Comparison of ENCODE assay signal across 10 mouse cellular contexts in genomic region chr13:117604073-117604472, GRCm38 (mm10). TPM values are rescaled to one million over a fixed set of nuclear protein-coding genes. Genes with fewer than 3 reads are reported as not detected.
DNase-seq lines count a peak whose midpoint lies in the region; ATAC-seq lines count a peak whose summit lies in the region.
"Had no signal": no experiment of that assay in that cellular context is flagged by ENCODE, and none has a peak within 500 bp of the region (broad histone marks: within the 10 kb centered on the region; RNA-seq: fewer than 3 reads in every experiment).

No protein-coding gene starts in this region.

- DNase-seq in cerebellum, adult 8-10 months, result peak; percentile 12
- no peak for DNase-seq in cerebellum, postnatal 4 days (ENCODE audit: low spot score in 2 of 2)
- DNase-seq in thymus, postnatal 0 days (ENCODE audit: low spot score), result peak; percentile 46
- no peak for DNase-seq in thymus, postnatal 36 days
- DNase-seq in hindbrain, embryonic 10.5 days (ENCODE audit: low spot score), result peak; percentile 13
- no peak for DNase-seq in c-Kit-positive CD71-positive TER-119-positive erythroid progenitor cells, embryonic 14.5 days (ENCODE audit: low spot score)
- no peak for DNase-seq in right cerebral cortex, postnatal 25 days

- whole genome bisulfite sequencing in hindbrain, embryonic 10.5 days, result 38% methylated on average over 7 of the region's 7 CpGs

- H3K36me3 ChIP-seq in hindbrain, embryonic 10.5 days, result no peaks in the 10 kb centered on the region

- peak; percentile 75 for ATAC-seq in megakaryocyte-erythroid progenitor cell, adult 5-6 weeks (replicated peaks; ENCODE audit: low FRiP score, low TSS enrichment, poor library complexity, severe bottlenecking)

- no peak overlapping the region for H3K27ac ChIP-seq in hindbrain, embryonic 10.5 days

- H3K9me3 ChIP-seq in hindbrain, embryonic 10.5 days, result no peaks in the 10 kb centered on the region

- H3K4me1 ChIP-seq in hindbrain, embryonic 10.5 days (replicated peaks), result peaks cover 16% of the 10 kb centered on the region

- H3K4me3 ChIP-seq in hindbrain, embryonic 10.5 days, result no peak overlapping the region

- H3K27me3 ChIP-seq in hindbrain, embryonic 10.5 days (ENCODE audit: insufficient read depth, poor library complexity, severe bottlenecking), result peaks cover 37% of the 10 kb centered on the region
- H3K27me3 ChIP-seq: CH12.LX had no signal

RNA-seq across cellular contexts. Expression of gene Hcn1, which starts 2.0 kb away (rescaled TPM):
- polyA plus RNA-seq in thymus, postnatal 0 days (2015; fragmentation: Nextera tagmentation; extraction: Ambion mirVana), result 0.15 and 0.26 TPM in 2 replicates
- polyA plus RNA-seq in hindbrain, embryonic 10.5 days (2016; fragmentation: Nextera tagmentation; extraction: Ambion mirVana), result 0.06 and 0.07 TPM in 2 replicates
- total RNA-seq in megakaryocyte-erythroid progenitor cell, adult 5-6 weeks (2014; fragmentation: Nextera tagmentation), result not detected in 2 replicates
- total RNA-seq in megakaryocyte-erythroid progenitor cell, adult 5-6 weeks (2017), result not detected in 2 replicates
- total RNA-seq: CH12.LX had no signal
- polyA plus RNA-seq: liver, embryonic 16.5 days had no signal

Comparison
In these comparisons a context has a peak if more than half of its experiments do, and no peak if none do; other contexts are left out.
1. DNase-seq: peak in cerebellum, adult 8-10 months (single experiment), thymus, postnatal 0 days (single experiment) and hindbrain, embryonic 10.5 days (single experiment); none in cerebellum, postnatal 4 days (0 of 2), thymus, postnatal 36 days (0 of 2), c-Kit-positive CD71-positive TER-119-positive erythroid progenitor cells, embryonic 14.5 days (single experiment) and right cerebral cortex, postnatal 25 days (single experiment).